Mouse (Mus musculus): ENCODE results near the gene Mgst3.

Gene Mgst3

GRCm38 (mm10) chr1:167387796-167388195 lies 5.8 kb downstream of the Mgst3 start:
- no peak for DNase-seq (ENCODE audit: low spot score in 2 of 2)

GRCm38 (mm10) chr1:167387310-167387709 lies 6.3 kb downstream of the Mgst3 start:
- no peak for DNase-seq (ENCODE audit: low spot score in 2 of 2)

GRCm38 (mm10) chr1:167386466-167386865 lies 7.2 kb downstream of the Mgst3 start:
- no peak for DNase-seq (ENCODE audit: low spot score in 2 of 2)

GRCm38 (mm10) chr1:167385636-167386035 lies 8.0 kb downstream of the Mgst3 start:
- DNase-seq (ENCODE audit: low spot score in 2 of 2) = no peak

- no peak for DNase-seq (ENCODE audit: low spot score in 2 of 2)
These were observed 8.4 kb downstream of the Mgst3 start for GRCm38 (mm10) chr1:167385211-167385610.

- DNase-seq (ENCODE audit: low spot score in 2 of 2) = no peak
These were observed 9.5 kb downstream of the Mgst3 start for GRCm38 (mm10) chr1:167384156-167384555.

- DNase-seq (ENCODE audit: low spot score in 2 of 2) = no peak
These were observed 10.5 kb downstream of the Mgst3 start for GRCm38 (mm10) chr1:167383178-167383577.

GRCm38 (mm10) chr1:167382763-167383162 lies 10.9 kb downstream of the Mgst3 start:
- DNase-seq (ENCODE audit: low spot score in 2 of 2) = no peak

GRCm38 (mm10) chr1:167382316-167382715 lies 11.3 kb downstream of the Mgst3 start:
- DNase-seq (ENCODE audit: low spot score in 2 of 2) = no peak

GRCm38 (mm10) chr1:167381050-167382015 lies 12.3 kb downstream of the Mgst3 start:
- no peak for DNase-seq (ENCODE audit: low spot score in 2 of 2)

GRCm38 (mm10) chr1:167380223-167380622 lies 13.4 kb downstream of the Mgst3 start:
- DNase-seq (ENCODE audit: low spot score in 2 of 2) = no peak

GRCm38 (mm10) chr1:167379751-167380150 lies 13.9 kb downstream of the Mgst3 start:
- no peak for DNase-seq (ENCODE audit: low spot score in 2 of 2)

GRCm38 (mm10) chr1:167378019-167378418 lies 15.6 kb downstream of the Mgst3 start:
- no peak for DNase-seq (ENCODE audit: low spot score in 2 of 2)

- DNase-seq (ENCODE audit: low spot score in 2 of 2) = no peak
These were observed 18.7 kb downstream of the Mgst3 start for GRCm38 (mm10) chr1:167374942-167375341.

- no peak for DNase-seq (ENCODE audit: low spot score in 2 of 2)
These were observed 19.4 kb downstream of the Mgst3 start for GRCm38 (mm10) chr1:167374003-167374784.

- no peak for DNase-seq (ENCODE audit: low spot score in 2 of 2)
These were observed 20.9 kb downstream of the Mgst3 start for GRCm38 (mm10) chr1:167372739-167373138.

GRCm38 (mm10) chr1:167369905-167370304 lies 23.7 kb downstream of the Mgst3 start:
- DNase-seq (ENCODE audit: low spot score in 2 of 2) = peak; percentile 67 to 84

GRCm38 (mm10) chr1:167368513-167368912 lies 25.1 kb downstream of the Mgst3 start:
- DNase-seq (ENCODE audit: low spot score in 2 of 2) = no peak

- DNase-seq (ENCODE audit: low spot score in 2 of 2) = no peak
These were observed 25.6 kb downstream of the Mgst3 start for GRCm38 (mm10) chr1:167368018-167368417.

GRCm38 (mm10) chr1:167366621-167367020 lies 27.0 kb downstream of the Mgst3 start:
- no peak for DNase-seq (ENCODE audit: low spot score in 2 of 2)

- DNase-seq (ENCODE audit: low spot score in 2 of 2) = no peak
These were observed 27.8 kb downstream of the Mgst3 start for GRCm38 (mm10) chr1:167365808-167366207.

- no peak for DNase-seq (ENCODE audit: low spot score in 2 of 2)
These were observed 30.3 kb downstream of the Mgst3 start for GRCm38 (mm10) chr1:167363322-167363721.

- DNase-seq (ENCODE audit: low spot score in 2 of 2) = no peak
These were observed 30.8 kb downstream of the Mgst3 start for GRCm38 (mm10) chr1:167362819-167363218.
